Mouse (Mus musculus): ENCODE results near the gene Acsl1.

The Acsl1 gene

GRCm38 (mm10) chr8:46475404-46475803 is 4.6 kb downstream of the Acsl1 start:
- no peak for DNase-seq (ENCODE audit: low spot score)

GRCm38 (mm10) chr8:46475942-46476341 is 5.1 kb downstream of the Acsl1 start:
- no peak for DNase-seq (ENCODE audit: low spot score)

GRCm38 (mm10) chr8:46477747-46478458 is 7.1 kb downstream of the Acsl1 start:
- no peak for DNase-seq (ENCODE audit: low spot score)

GRCm38 (mm10) chr8:46478783-46479182 is 7.9 kb downstream of the Acsl1 start:
- DNase-seq (ENCODE audit: low spot score): no peak

- no peak for DNase-seq (ENCODE audit: low spot score)
These were observed 9.1 kb downstream of the Acsl1 start for GRCm38 (mm10) chr8:46479794-46480532.

- DNase-seq (ENCODE audit: low spot score): no peak
These were observed 9.7 kb downstream of the Acsl1 start for GRCm38 (mm10) chr8:46480533-46480900.

GRCm38 (mm10) chr8:46482771-46483170 is 11.9 kb downstream of the Acsl1 start:
- no peak for DNase-seq (ENCODE audit: low spot score)

GRCm38 (mm10) chr8:46483247-46483646 is 12.4 kb downstream of the Acsl1 start:
- DNase-seq (ENCODE audit: low spot score): no peak

- no peak for DNase-seq (ENCODE audit: low spot score)
These were observed 13.2 kb downstream of the Acsl1 start for GRCm38 (mm10) chr8:46484077-46484476.

GRCm38 (mm10) chr8:46484931-46485463 is 14.2 kb downstream of the Acsl1 start:
- DNase-seq (ENCODE audit: low spot score): no peak

- DNase-seq (ENCODE audit: low spot score): no peak
These were observed 17.3 kb downstream of the Acsl1 start for GRCm38 (mm10) chr8:46488085-46488561.

GRCm38 (mm10) chr8:46489196-46489595 is 18.4 kb downstream of the Acsl1 start:
- DNase-seq (ENCODE audit: low spot score): no peak

GRCm38 (mm10) chr8:46490250-46490649 is 19.4 kb downstream of the Acsl1 start:
- no peak for DNase-seq (ENCODE audit: low spot score)

GRCm38 (mm10) chr8:46490821-46491220 is 20.0 kb downstream of the Acsl1 start:
- no peak for DNase-seq (ENCODE audit: low spot score)

GRCm38 (mm10) chr8:46493495-46494170 is 22.8 kb downstream of the Acsl1 start:
- no peak for DNase-seq (ENCODE audit: low spot score)

- no peak for DNase-seq (ENCODE audit: low spot score)
These were observed 26.0 kb downstream of the Acsl1 start for GRCm38 (mm10) chr8:46496852-46497251.

- no peak for DNase-seq (ENCODE audit: low spot score)
These were observed 26.6 kb downstream of the Acsl1 start for GRCm38 (mm10) chr8:46497314-46498011.

- no peak for DNase-seq (ENCODE audit: low spot score)
These were observed 28.7 kb downstream of the Acsl1 start for GRCm38 (mm10) chr8:46499376-46500061.

- no peak for DNase-seq (ENCODE audit: low spot score)
These were observed 31.7 kb downstream of the Acsl1 start for GRCm38 (mm10) chr8:46502333-46503071.

- no peak for DNase-seq (ENCODE audit: low spot score)
These were observed 32.3 kb downstream of the Acsl1 start for GRCm38 (mm10) chr8:46503072-46503695.
